Mouse (Mus musculus) left cerebral cortex, postnatal 25 days (tissue): ENCODE data around the gene Garnl3. TPM values are rescaled to one million over a fixed set of nuclear protein-coding genes. Genes with fewer than 3 reads are reported as not detected.
A peak's percentile ranks its signal among the peaks of the same experiment; 100 is the strongest.

Experiments
- DNase-seq, 2 experiments: peaks; one replicate each; pipeline ENCODE4 v3.0.0; 2022; ENCODE audit warnings: low spot score in 2 of 2, mixed read lengths in 1 of 2
- intact Hi-C: fragments of 180-260 bp; cut with DNase I; formaldehyde crosslinking; loops from one replicate; pipeline ENCODE4 v1.15.1; 2025
- total RNA-seq, 2 experiments: library from RNA; stranded (reverse); gene quantifications; 2 replicates each; pipeline ENCODE4 v1.2.3; 2021

Garnl3 gene
- 100 to 1,000 TPM; 117 to 125 TPM for total RNA-seq

- DNase-seq, result peak; percentile 69 to 71
- intact Hi-C loops, result loop anchor here (5.0 kb wide), 1 partner anchor 149 kb away; the partner anchor contains the start of gene Slc2a8
These were observed at the start of gene Garnl3 for GRCm38 (mm10) chr2:33131500-33132092. Gene Garnl3, minus strand, starts transcription at chr2:33131654.

GRCm38 (mm10) chr2:33179930-33180630, 48.6 kb upstream of the Garnl3 start:
- intact Hi-C loops, result no loop called here

GRCm38 (mm10) chr2:33179171-33179929, 47.9 kb upstream of the Garnl3 start:
- DNase-seq, result no peak
- intact Hi-C loops, result no loop called here

More at GRCm38 (mm10) chr2:33179930-33180630, 48.6 kb upstream of the Garnl3 start:
- peak in 1 of 2 experiments; percentile 65 for DNase-seq

- intact Hi-C loops, result no loop called here
- peak in 1 of 2 experiments; percentile 44 for DNase-seq
These were observed 46.9 kb upstream of the Garnl3 start for GRCm38 (mm10) chr2:33178243-33178932.

GRCm38 (mm10) chr2:33177443-33178242, 46.2 kb upstream of the Garnl3 start:
- intact Hi-C loops, result no loop called here
- no peak for DNase-seq

GRCm38 (mm10) chr2:33176921-33177320, 45.5 kb upstream of the Garnl3 start:
- DNase-seq, result no peak
- intact Hi-C loops, result no loop called here

- intact Hi-C loops, result no loop called here
- DNase-seq, result peak in 1 of 2 experiments; percentile 64
These were observed 45.1 kb upstream of the Garnl3 start for GRCm38 (mm10) chr2:33176516-33176915.

GRCm38 (mm10) chr2:33173686-33174085, 42.2 kb upstream of the Garnl3 start:
- no peak for DNase-seq
- intact Hi-C loops, result no loop called here

GRCm38 (mm10) chr2:33173126-33173525, 41.7 kb upstream of the Garnl3 start:
- no peak for DNase-seq

GRCm38 (mm10) chr2:33170777-33171565, 39.5 kb upstream of the Garnl3 start:
- intact Hi-C loops, result no loop called here

More at GRCm38 (mm10) chr2:33173126-33173525, 41.7 kb upstream of the Garnl3 start:
- intact Hi-C loops, result no loop called here

GRCm38 (mm10) chr2:33169445-33169844, 38.0 kb upstream of the Garnl3 start:
- DNase-seq, result no peak
- intact Hi-C loops, result no loop called here

More at GRCm38 (mm10) chr2:33170777-33171565, 39.5 kb upstream of the Garnl3 start:
- no peak for DNase-seq

GRCm38 (mm10) chr2:33167060-33167459, 35.6 kb upstream of the Garnl3 start:
- intact Hi-C loops, result no loop called here
- DNase-seq, result no peak

- DNase-seq, result no peak
- intact Hi-C loops, result no loop called here
These were observed 34.4 kb upstream of the Garnl3 start for GRCm38 (mm10) chr2:33165710-33166374.

- no peak for DNase-seq
- intact Hi-C loops, result no loop called here
These were observed 33.8 kb upstream of the Garnl3 start for GRCm38 (mm10) chr2:33165229-33165628.

- DNase-seq, result no peak
- intact Hi-C loops, result no loop called here
These were observed 33.2 kb upstream of the Garnl3 start for GRCm38 (mm10) chr2:33164646-33165045.

- no peak for DNase-seq
- intact Hi-C loops, result no loop called here
These were observed 30.7 kb upstream of the Garnl3 start for GRCm38 (mm10) chr2:33162126-33162525.

GRCm38 (mm10) chr2:33160326-33160973, 29.0 kb upstream of the Garnl3 start:
- intact Hi-C loops, result no loop called here
- DNase-seq, result no peak
